Mouse (Mus musculus): ENCODE results near the gene Arhgef3.
A peak's percentile ranks its signal among the peaks of the same experiment; 100 is the strongest.

The Arhgef3 gene

DNA sequence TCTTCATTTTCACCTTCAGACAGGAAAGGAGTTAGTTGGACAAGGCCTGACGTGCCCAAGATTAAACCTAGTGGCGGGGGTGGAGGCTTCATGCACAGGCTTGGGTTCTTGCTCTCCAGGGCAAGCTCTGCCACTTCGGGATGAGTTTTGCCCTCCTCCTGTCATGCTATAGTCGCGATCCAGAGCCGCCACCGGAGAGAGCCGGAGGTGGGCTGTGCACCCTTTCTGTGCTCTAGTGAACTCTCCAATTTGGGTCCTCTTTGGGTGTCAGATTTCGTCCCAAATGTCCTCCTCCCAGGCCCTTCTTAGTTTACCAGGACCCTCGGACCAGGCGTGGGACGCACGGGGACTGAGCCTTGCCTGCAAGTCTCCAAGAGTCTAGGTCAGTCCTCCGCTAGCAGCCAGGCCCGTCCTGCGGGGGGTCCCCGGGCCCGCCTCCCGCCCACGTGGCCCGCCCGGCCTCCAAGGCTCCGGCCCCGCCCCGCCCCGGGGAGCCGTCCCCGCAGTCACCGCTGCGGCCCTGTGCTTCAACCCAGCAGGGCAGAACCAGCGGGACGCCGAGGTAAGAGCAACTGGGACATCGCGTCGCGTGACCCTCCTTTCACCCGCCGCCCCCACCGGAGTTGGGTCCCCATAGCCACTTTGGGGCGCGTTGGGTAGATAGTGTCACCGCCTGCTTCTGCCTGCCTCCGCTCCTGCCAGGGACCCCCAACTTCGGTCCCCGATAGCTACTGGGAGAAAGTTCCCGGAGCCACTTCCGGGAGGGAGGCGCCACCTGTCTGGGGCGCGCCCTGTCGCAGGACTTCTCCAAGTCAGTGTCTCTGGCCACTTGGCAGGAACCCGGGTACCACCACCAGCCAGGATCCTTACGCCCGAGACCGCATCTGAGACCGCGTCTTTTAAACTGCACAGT, at the start of gene Arhgef3:
Gene Arhgef3 (plus strand): TSS at position 538 of the 913 bp plus-strand sequence.
- peak; percentile 17 to 22 for DNase-seq

DNA sequence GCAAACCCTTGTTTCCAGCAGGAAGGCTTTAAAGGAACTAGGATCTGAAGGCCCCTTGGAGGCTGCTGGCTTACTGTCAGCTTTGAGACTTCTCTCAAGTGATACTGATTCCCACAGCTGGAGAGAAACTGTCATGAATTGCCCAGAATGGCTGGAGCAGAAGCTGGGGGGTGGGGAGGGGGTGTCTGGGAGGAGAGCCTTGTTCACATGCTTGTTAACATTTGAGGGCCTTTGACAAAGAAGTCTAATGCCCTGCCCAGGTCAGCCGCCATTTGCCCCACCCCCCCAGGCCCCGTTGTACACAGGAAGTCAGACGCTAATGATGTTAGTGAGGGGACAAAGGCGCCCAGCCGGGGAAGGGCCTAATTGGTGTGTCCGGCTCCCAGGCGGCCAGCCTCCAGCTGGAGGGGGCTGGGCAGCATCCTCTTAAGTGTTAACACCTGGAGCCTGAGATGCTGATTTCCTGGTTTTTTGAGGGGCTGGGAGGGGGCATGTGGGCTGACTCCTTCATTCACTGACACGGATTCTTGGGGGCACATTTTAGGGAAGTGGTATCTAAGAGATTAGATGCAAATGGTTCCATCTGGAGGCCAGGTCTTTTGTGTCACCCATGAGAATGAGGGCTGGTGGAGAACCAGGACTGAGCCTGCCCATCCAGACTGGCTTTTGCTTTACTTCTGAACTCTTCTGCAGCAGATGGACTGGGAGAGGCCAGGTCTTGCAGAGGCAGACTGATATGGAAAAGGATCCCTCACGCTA, 48.3 kb upstream of the Arhgef3 start:
- no peak for DNase-seq

DNA sequence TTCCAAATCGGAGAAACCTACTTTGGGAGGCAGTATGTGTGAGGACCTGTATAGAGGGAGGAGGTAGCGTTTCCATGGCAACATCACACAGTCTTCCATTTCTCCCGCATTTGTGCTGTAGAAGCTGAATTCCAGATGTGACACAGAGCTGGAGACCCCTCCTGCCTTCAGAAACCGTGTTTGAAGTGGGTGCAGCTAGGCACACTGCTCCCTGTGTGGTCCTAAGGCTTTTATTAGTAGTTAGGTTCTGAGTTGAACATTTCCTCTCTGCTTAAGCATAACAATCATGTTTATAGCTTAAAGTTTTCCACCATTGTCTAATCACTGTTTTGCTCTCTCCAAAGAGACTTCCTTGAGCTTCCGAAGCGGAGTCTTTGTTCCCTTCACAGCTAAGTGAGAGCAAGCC, 46.8 kb upstream of the Arhgef3 start:
- no peak for DNase-seq

DNA sequence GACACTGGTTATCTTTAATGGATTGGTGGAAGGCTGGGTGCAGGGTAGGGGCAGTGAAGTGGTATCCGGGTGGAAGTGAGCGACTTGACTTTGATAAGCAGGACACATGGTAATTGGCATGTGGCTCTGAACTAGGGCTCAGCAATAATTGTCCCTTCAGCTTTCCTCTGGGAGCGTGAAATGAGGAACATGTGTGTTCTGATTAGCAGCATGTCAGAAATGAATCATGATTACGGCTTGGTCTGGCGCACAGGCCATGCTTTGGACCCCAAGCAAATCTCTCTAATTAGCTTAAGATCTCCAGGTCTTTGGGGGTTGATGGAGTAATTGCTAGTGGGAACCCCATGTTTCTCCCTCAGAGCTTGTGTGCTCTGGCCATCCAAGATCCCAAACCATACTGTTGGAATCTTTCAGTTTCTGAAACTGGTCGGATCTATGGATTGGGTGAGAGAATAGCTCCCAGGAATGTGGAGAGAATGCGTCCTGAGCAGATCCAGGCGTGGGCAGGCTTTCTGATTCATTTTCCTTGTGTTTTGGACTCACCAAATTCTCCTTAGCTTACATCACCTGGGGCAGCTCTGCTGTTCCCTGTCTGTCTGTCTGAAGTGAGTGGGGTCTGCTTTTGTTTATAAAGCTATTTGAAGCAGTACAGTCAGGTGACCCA, 45.1 kb upstream of the Arhgef3 start:
- DNase-seq, result no peak

DNA sequence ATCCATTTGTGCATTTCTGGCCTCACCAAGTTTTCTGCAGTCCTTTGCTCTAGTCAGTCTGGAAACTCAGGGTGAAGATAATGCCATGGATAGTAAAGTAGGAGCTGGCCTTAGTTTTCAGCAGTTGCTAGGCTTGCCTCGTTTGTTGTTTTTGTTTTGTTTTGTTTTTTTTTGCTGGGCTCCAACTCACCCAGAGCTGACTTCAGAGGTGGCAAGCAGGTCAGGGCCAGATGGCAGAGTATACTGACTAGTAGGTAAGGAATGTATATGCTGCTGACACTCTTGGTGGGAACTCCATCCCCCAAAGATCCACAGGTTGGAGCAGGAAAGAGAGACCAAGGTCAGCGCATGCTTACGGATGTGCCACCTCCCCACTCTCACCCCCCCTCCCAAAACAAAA, 44.6 kb upstream of the Arhgef3 start:
- DNase-seq, result no peak

DNA sequence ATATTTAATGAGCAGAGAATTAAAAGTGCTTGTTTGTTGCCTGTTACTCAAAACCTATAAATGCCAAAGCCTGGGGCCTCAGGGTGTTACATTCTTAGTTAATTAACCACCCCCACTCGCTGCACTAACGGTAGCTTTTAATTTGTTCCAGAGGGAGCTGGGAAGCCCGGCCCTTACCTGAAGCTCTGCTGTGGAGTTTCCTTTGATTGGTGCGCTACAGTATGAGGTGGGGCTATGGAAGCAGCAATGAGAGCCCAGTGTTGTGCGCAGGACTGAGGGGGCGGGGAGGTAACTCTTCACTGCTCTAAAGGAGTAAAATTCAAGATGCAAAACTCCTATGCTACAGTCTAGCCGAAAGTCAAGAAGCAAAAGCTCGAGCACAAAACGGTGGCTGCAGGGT, 43.9 kb upstream of the Arhgef3 start:
- DNase-seq, result no peak

DNA sequence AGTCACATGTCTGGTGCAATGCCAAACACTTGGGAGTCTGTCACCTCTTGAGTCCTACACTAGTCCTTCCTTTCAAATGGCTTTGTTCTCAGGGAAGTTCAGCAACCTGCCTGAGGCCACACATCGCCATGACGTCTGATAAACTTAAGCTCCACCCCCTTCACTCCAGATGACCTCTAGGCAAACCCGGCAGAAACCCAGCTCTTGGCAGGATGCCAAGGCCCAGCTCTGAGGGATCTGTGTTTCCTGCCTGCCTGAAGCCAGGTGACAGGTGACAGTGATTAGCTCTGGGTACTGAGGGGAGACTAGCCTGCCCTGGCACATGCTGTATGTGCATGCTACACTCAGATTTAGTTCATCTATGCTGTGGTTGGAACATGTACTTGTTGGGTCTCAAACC, 42.7 kb upstream of the Arhgef3 start:
- DNase-seq, result no peak

DNA sequence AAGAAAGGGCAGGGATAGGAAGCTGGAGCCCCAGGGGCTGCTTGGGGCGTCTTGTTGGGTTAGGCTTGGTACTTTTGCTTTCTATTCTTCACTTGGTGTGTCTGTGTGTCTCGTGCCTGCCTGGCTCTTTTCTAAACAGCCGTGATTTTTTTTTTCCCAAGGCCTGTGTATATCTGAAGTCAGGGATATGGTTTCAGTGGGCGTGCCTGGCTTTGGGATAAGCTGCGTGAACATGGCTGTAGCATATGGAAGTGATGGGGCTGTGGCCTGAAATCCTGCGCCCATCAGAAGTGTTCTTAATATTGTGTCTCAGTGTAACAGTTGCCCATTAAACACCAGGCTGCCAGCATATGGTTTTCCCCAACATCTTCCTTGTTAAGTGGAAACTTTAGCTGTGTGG, 39.6 kb upstream of the Arhgef3 start:
- DNase-seq, result no peak

DNA sequence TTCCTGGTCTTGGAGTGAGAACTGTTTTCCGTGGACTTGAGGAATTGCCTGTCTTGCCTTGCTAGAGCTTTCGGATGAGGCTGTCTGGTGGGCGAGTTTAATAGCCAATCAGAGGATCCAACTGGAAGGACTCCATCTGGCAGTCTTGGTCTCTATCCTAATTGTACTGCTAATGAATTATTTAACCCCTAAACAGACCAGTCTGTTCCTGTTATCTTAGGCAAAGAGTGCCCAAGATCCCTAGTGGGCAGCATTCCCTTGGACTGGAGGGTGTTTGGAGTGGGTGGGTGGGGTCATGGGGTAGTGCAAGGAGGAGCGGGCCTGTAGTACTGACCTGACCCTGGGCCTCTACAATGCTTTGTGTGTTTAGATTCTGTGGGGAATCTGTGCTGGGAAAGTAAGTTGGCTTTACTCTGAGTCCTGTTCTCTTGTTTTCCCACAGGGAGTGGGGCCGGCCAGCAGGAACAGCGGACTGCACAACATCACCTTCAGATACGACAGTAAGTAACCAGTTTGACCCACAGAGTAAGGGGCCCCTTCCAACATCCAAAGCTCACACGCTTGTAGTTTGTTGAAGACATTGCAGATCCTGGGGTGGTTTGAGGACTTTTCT, 38.7 kb upstream of the Arhgef3 start:
- DNase-seq, result no peak

DNA sequence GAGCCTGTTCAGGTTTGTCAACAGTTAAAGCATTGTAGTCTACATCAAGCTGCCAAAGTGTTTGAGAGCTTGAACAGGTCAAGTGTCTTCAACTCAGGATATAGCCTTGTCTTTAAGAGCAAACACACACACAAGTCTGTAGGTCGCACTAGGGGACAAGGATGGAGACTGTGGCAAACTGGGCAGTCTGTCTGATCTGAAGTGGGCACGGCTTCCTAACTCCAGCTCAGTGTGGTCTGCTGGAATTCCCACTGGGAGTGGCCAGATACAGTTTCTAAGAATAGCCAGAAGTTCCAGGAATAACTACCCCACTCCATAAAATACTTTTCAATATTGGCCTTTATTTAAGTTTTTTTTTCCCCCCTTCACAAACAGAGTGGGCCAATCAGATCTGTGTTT, 38.2 kb upstream of the Arhgef3 start:
- no peak for DNase-seq

DNA sequence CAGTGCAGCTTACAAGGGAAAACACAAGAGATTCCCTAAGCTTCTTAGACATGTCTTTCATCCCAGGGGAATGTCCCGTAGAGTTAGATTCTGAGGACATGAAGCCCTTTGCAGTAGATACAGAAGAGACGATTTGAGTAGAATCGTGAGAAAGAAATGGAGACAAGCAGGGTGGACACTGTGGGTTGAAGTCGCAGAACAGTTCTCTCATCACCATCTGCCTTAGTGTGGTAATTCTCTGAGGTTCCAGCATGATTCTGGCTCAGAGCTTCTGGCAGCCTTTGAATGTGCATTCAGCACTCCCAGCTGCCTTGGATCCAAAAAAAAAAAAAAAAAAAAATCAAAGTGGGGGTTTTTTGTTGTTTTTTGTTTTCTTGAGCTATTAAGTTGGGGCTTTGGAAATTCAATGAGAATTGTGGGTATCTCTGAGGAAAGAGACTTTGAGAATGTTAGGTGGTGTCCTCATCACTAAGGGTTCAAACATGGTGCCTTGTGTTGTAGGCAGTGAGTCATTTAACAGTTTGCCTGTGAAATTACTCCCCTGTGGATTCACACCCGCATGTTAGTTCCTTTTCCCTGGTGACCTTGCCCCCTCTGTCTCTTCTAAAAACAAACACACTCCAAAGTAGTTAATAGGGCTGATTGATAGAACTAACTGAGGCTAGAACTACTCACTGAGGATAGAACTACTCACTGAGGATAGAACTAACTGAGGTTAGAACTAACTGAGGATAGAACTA, 33.0 kb upstream of the Arhgef3 start:
- no peak for DNase-seq

DNA sequence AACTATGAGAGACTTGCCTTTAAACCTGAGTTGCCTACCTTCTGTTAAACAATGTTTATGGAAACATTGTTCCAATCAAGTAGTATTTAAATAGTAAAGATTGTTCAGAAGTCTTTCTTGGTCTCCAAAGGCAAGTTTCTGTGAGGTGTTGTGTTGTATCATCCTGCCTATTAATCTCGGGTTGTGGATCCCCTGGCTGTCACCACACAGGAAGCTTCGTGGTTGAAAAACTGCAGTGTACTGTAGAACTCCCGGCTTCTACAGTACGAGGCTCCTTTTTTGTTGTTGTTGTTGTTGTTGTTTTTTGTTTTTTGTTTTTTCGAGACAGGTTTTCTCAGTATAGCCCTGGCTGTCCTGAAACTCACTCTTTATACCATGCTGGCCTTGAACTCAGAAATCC, 29.2 kb upstream of the Arhgef3 start:
- no peak for DNase-seq

DNA sequence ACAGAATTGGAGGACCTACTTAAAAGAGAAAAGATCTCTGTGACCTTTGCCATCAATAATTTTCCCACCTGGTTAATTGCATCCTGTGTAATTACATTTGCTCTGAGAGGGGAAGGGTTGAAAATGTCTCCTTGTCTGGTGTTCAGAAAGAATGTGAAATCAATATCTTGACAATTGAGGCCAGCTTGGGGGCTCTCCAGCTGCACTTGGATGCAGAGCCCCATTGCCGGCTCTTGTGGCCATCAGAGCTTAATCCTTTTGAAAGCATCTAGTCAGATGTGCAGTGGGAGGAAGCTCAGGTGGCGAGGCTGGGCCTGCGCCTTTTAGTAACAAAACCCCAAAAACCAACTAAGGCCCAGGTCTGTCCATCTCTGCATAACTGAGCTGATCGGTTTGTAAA, 28.7 kb upstream of the Arhgef3 start:
- DNase-seq, result no peak

DNA sequence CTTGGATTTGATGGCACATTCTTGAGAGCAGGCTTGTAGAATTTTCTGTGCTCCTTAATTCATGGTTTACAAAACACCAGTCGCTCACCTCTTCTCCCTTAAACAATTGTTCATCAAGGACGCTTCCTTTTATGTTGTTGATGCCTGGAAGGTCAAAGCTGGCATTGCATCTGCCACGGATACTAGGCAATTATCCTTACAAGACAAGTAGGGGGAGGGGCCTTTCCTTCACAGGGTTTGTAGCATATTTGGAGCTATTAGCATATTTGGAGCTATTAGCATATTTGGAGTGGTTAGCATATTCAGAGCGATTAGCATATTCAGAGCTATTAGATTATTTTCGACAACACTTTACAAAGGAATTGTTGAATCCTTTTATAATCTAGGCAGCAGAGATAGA, 20.5 kb upstream of the Arhgef3 start:
- DNase-seq, result no peak

DNA sequence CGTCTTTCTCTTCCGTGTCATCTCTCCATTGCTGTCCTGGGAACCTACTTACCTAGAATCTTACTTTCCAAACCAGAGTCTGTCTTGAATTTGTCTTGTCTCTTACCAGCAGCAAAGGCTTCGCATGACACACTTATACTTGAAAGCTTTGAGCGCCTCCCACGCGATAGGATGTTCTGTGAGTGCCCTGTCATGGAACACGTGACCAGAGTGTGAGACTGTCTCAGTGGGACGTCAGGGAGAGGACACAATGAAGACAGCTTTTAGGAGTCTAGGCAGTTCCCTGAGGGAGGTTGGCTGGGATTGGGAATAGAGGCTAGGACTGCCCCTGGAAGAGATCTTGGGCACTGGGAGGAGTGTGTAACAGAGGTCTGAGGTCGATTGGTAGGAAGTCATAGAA, 18.6 kb upstream of the Arhgef3 start:
- no peak for DNase-seq

DNA sequence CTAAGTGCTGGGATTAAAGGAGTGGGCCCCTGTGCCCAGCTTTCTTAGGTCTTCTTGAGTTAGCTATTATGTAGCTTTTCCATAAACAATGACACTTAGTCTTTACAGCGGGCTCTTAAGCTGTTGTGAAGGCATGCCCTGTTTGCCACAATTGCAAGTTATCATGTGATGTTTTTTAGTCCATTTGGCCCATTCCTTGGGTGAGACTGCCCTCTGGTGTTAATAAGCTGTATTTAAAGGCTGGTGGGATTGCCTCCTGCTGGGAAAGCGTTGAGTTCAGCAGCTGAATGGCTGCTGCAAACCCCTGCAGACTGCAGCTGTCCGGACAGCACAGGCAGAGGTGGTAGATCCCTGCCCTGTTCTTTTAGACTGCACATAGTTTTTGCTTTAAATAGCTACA, 17.9 kb upstream of the Arhgef3 start:
- peak in 1 of 2 experiments; percentile 46 for DNase-seq

DNA sequence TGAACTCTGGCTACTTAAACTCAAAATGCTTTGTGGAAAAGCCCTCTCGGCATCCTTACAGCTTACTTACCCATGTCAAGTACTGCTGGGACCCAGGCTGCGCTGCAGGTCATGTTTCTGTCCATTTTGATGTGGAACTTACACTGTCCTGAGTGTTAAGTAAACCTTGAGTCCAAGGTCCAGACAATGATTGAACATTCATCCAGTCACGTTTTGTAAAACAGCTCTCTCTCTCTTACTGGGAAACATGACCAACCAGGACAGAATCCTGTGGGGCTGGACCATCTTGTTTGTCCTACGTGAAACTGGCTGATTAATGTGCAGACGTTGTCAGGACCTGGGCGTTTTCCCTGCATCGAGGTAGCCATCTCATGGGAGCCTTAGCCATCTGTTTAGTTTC, 13.0 kb upstream of the Arhgef3 start:
- no peak for DNase-seq

DNA sequence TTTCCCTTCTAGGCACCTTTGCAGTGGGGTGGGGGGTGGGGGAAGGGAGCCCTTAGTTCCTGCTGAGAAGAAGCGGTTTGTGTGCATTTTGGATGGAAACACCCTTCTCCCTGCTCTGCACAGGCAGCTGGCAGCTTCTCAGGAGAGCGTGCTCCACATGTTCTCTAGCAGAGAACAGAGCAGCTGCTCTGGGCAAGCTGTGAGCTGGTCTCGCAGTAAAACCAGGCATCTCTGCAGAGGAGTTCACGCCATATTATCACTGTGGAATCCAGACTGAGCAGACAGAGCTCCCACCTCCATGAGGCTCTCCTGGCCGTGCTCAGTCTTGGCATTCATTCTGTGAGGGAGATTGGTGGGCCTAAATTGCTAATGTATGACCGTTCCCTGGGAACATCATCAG, 12.0 kb upstream of the Arhgef3 start:
- DNase-seq, result no peak

DNA sequence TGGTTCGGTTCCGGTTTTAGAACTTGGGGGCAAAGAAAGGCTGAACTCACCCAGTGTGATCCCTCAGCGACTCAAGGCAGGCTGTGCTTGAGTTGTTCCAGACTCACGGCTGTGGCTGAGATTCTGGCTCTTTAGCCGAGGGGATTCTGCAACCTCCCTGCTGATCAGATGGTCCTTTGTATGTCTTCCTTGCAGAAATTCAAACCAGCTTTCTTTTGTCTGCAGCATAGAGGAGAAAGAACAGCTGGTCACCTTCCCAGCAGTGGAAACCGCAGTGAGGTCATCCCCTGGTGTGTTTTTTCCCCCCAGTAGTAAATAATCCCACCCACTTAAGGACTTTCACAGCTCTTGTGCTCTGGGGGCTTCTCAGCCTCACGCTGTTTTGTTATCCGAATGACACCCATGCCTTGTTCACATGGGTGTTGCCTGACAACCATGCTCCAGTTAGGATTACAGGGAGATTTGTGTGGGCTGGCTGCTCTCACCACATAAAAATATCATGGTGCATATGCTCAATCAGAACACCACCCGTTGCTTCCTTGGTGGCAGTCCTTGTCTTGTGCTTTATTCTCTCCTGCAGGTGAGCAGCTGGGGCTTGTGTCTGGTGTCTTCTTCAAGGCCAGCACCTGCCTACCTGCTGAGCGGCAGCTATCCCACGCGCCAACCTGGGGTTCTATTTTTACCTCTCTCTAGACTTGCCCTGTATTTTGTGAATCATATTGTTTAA, 8.8 kb upstream of the Arhgef3 start:
- no peak for DNase-seq

DNA sequence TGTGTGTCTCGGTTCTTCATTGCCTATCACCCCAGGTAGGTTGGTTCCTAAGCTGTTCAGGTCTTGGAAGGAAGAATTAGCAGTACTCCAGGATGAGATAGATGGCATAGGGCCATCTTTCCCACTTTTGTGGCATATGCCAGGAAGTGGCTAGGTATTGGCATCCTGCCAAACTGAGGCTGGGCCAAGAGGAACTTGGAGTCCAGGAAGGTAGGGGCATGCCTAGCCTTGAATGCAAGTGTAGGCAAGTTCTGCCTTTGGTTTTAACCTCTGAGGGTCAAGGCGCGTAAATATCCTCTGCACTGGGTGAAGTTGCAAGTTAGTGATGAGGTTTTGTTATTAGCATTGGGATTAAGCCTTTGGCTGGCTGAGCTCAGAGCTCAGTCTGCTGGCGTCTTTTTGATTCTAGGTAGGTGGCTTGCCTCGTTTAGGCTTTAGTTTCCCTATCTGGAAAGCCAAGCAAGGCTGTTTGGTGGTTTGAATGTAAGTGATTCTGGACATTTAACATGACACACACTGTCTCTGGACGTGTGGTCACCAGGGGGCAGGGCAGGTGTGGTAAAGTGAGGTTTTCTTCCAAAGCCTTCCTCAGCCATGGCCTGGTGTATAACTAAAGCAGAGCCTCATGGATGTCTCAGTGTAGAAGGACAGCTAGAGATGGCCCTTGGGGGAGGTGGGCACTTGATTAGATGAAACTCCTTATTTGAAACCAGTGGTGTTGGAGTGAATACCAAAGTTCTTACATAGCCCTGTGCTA, 5.8 kb upstream of the Arhgef3 start:
- DNase-seq, result no peak

DNA sequence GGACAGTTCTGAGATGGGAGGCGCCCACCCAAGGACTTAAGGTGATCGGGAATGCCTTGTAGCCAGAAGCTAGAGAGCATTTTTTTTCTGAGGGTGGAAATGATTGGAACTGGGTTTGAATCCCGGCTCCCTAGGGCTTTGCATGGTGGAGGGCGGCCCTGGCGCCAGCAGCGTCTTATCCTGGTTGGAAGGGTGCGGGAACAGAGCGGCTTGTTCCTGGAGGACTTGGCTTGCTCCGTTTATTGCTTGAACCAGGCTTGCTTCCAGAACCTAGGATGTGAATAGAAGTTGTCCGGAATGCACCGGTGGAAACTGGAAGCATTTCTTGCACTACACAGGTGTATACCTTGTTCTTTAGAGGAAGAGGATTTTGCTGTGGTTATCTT, 569 bp downstream of the Arhgef3 start:
- DNase-seq, result no peak

Data from spleen, adult 18-20 months (tissue).